Mouse (Mus musculus) A20 (cell line): ENCODE data around the gene Tob2.

Experiments
- DNase-seq: peaks from one replicate; pipeline ENCODE4 v3.0.0-alpha.2; 2011; ENCODE audit warnings: low read depth, low spot score

Gene Tob2

DNA sequence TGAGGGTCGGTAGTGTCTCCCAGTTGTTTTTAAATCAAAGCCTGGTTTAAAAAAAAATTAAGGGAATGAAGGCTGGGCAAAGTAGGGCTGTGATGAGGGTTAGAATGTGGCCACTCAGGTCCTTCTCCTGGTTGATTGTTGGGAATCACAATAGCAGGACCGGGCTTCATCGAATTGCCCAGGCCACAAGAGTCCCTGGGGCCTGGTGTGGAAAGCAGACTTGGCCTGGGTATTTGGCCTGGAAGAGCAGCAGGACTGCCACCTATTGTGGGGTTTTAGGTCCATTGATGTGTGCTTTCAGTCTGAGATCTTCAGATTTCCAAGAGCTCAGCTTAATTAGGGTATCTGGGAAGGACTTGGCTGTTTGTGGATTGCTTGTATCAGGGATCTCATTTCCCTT lies 46.3 kb downstream of the Tob2 start:
- no peak for DNase-seq

DNA sequence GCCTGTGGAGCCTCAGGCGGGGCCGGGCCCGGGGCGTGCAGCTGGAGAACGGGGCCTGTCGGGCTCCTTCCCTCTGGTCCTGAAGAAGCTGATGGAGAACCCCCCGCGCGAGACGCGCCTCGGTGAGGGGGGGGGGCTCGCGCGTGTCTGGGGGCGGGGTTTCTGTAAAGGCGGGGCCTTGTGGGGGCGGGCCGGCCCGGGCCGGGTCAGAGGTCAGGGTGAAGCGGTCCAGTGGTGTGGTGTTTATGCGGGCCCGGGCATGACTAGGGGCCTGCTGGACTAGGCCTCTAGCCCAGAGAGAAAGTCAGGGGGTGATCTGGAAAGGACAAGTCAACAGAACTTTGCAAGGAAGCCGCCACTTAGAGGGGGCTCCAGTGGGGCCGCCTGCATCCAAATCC lies 47.0 kb downstream of the Tob2 start:
- no peak for DNase-seq

DNA sequence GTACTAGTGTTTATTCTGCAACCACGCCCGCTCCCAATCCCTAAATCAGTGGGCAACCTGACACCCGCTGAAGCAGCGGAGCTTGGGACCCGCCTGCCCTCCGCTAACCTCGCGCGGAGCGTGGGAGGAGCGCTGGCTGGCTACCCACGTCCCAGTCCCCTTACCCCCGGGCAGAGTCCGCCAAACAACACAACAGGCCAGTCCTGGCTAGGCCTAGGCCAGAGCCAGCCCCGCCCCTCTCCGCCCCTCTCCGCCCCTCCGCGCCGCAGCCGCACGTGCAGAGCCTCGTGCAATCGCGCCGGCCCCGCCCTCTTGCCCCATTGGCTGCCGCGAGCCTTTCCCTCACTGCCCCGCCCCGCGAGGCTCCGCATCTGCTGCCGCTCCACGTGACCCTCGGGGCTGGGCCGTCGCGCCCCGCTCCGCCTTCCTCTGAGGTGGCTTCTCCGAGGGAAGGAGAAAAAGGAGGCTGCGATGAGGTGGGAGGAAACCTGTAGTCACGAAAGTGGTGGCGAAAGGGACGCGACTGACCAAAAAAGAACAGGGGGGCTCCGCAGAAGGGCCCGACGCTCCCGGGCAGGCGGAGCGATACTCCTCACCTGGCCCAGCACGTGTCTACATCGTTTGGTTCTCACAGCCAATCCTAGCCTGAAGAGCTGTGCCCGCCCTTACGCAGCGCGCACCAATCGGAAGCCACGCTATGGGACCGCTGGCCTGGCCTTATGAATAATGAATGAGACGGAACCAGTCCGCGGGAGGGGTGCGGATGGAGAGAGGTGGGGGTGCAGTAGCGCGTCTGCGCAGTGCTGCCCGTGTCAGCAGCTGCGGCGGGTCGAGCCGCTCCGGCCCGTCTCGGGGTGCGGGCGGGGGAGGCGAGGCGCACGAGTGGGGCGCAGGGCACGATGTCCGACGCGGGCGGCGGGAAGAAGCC lies 47.7 kb downstream of the Tob2 start:
- peak; percentile 99 for DNase-seq

- DNase-seq: no peak
Observed at GRCm38 (mm10) chr15:81810150-81810549, 48.4 kb downstream of the Tob2 start.

DNA sequence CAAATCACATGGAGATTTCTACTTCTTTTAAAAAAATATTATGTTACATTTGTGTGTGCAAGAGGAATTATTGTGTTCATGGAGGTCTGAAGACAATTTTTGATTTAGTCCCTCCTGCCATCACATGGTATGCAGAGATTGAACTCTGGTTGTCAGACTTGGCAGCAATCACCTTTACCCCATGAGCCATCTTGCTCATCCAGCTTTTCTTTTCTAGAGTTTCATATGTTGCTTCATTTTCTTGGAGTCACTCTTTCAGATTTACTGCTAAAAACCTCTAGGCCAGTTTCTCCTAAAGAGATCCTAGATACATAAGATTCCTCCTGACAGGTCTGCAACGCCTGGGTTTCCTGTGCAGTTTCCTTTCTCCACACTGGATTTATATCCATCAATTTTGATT lies 49.0 kb downstream of the Tob2 start:
- no peak for DNase-seq

DNA sequence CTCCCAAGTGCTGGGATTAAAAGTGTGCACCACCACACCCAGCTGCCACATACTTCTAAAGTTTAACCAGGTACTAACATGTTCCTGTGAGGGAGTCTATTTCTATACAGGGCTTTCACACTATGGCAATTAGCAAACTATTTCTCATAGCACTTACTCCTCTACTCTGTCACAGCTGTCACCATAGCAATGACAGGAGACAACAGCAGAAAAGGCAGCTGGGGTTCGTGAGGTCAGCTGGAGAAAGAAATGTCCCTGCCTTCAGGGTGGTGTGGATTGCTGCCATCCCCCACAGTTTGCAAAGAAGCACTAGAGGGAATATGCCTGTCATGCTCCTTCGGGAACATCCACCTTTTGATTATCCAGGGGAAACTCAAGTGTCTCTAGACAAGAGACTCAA lies 49.8 kb downstream of the Tob2 start:
- no peak for DNase-seq

GRCm38 (mm10) chr15:81806621-81807404 lies 51.8 kb downstream of the Tob2 start:
- no peak for DNase-seq

DNA sequence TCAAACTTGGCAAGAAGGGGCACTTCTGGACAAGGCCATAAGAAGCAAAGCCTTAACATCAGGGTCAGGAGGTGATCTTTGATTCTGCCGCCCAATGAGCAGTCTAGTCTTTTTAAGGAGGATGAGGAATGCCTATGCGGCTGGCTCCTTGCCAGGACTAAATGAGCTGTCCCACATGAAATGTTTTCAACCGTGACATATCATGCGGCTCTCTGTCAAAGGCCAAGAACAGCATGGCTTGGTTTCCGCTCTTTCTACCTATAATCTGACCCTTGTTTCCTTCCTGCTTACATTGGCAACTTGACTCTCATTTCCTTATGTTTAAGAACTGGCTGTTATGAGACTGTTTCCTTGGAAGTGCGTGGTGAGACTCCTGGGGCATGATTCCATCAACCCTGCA lies 53.0 kb downstream of the Tob2 start:
- no peak for DNase-seq

DNA sequence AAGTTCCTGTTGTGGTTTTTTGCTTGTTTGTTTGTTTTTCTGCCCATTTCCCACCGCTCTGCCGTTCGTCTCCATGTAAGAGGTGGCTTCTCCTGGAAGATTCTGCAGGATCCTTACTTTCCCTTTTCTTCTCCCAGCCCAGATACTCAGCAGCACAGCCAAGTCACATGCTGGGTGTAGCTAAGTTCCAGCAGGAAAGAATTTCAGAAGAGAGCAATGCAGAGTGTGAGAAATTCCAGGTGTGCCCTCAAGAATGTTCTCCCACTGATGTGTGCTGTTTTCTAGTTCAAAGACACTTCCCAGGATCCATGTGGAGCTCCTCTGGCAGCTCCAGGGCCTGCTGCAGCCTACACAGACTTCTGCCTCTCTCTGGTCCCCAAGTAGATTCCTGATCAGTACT lies 53.7 kb downstream of the Tob2 start:
- DNase-seq: no peak

- no peak for DNase-seq
Observed at GRCm38 (mm10) chr15:81804172-81804571, 54.4 kb downstream of the Tob2 start.

- DNase-seq: no peak
Observed at GRCm38 (mm10) chr15:81803425-81803951, 55.1 kb downstream of the Tob2 start.

DNA sequence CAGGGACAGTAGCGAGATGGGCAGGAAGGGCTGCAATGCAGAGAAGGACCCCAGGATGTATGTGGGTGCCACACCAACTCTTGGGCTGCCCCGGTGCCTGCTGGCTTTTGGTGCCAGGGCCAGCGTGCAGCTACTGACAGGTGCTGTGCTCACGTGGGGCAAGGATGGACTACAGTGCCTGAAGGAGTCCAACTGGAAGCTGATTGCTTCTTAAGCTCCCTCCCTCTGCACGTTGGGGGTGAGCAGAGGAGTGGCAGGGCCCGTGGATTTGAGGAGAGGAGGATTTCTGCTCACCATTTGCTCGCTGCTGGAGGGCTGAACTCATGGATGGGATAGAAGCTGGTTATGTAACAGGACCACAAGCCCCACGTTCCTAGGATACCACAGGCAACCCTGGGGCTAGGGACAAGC lies 55.6 kb downstream of the Tob2 start:
- no peak for DNase-seq

DNA sequence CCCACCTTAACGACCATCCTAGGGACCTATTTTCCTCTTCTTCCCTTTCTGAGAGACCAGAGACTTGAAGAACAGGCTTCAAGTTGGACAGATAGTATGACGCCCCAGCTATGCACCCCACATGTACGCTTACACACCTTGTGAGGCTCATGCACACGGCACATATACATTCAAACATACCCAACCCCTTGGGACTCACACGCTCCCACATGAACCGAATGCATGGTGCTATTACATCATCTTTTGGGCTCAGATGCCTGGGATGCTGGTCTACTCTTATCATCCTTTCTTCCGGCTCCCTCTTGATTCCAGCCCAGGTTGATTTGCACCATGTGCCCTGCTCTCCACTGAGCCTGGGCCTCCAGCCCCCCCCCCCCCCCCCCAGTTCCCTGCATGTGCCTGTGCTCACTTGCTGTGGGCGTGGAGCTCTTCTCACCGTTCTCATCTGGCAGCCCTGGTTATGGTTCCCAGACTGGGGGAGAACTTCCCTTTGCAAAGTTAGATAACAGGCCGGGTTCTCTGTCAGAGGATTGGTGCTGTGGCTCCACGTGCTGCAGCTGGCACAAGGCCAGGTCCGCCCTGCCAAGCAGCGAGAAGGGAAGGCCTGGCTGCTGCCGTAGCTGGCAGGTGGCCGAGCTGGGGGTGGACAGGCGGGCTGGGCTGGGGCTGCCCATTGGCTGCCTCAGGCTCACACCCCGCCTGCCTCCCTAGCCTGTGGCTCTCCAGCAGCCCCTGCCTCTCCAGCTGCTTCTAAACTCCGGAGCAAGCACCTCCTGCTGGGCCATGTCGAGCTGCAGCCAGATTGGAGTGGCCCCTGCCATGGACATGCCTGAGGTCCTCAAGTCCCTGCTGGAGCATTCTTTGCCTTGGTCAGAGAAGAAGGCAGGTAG lies 56.4 kb downstream of the Tob2 start, which contains the start of gene Tef:
Tef (plus strand) TSS at position 421 of the 890 bp plus-strand sequence.
- DNase-seq: peak; percentile 89

DNA sequence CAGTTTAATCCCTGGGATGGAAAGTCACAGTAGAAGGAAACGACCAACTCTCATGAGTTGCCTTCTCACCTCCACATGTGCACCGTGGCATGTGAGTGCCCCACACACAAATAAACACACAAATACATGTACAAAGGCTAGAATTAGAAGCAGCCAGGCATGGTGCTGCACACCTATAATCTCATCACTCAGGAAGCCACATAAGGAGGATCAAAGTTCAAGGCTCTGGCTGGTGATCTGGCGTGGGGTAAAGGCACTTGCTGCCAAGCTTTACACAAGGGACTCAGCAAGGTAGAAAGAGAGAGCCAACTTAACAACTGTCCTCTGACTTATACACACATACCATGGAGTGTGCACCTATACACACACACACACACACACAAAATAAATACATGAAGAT lies 58.2 kb downstream of the Tob2 start:
- DNase-seq: no peak

- DNase-seq: no peak
Observed at GRCm38 (mm10) chr15:81798421-81798820, 60.2 kb downstream of the Tob2 start.
